Comparison of ENCODE assay signal across 9 mouse cellular contexts in genomic region chr4:114913594-114913962, GRCm38 (mm10). TPM values are rescaled to one million over a fixed set of nuclear protein-coding genes. Genes with fewer than 3 reads are reported as not detected.
DNase-seq lines count a peak whose midpoint lies in the region; ATAC-seq lines count a peak whose summit lies in the region.
"Had no signal": no experiment of that assay in that cellular context is flagged by ENCODE, and none has a peak within 500 bp of the region (broad histone marks: within the 10 kb centered on the region; RNA-seq: fewer than 3 reads in every experiment).

No protein-coding gene starts in this region.

- peak; percentile 82 for DNase-seq in intestine, embryonic 14.5 days (ENCODE audit: low spot score)
- peak; percentile 50 for DNase-seq in NIH3T3 (ENCODE audit: low read depth)
- DNase-seq in embryo, embryonic 10.5 days (ENCODE audit: low spot score), result peak; percentile 92
- peak; percentile 32 to 50 for DNase-seq in heart, postnatal 36 days
- peak; percentile 75 for DNase-seq in left cerebral cortex, postnatal 4 days
- peak; percentile 84 for DNase-seq in neural tube, embryonic 10.5 days (ENCODE audit: extremely low spot score, low spot score)
- DNase-seq in Muller cell, postnatal 12 days (ENCODE audit: inconsistent ontology term), result no peak

- H3K27ac ChIP-seq in intestine, embryonic 14.5 days (ENCODE audit: low read depth), result no peak overlapping the region
- no peak overlapping the region for H3K27ac ChIP-seq in intestine, embryonic 16.5 days (ENCODE audit: low read length)

- no peak overlapping the region for H3K4me3 ChIP-seq in intestine, embryonic 14.5 days (ENCODE audit: low read depth, low read length)
- H3K4me3 ChIP-seq in intestine, embryonic 16.5 days (ENCODE audit: low read length), result no peak overlapping the region

- no peaks in the 10 kb centered on the region for H3K9me3 ChIP-seq in intestine, embryonic 14.5 days (ENCODE audit: control insufficient read depth, low read length)
- H3K9me3 ChIP-seq in intestine, embryonic 16.5 days (ENCODE audit: control insufficient read depth, low read length), result no peaks in the 10 kb centered on the region

- intact Hi-C loops in heart, postnatal 36 days (cut with DNase I), result loop anchor here (5.0 kb wide), 1 partner anchor 74 kb away; the partner anchor contains the start of gene Cmpk1
- intact Hi-C loops in left cerebral cortex, postnatal 4 days (cut with DNase I), result loop anchor here (5.0 kb wide), 1 partner anchor 266 kb away; no protein-coding TSS in a partner anchor

- peaks cover 94% of the 10 kb centered on the region for H3K27me3 ChIP-seq in intestine, embryonic 14.5 days (replicated peaks; ENCODE audit: control insufficient read depth, insufficient read depth, low read length)
- peaks cover 69% of the 10 kb centered on the region for H3K27me3 ChIP-seq in intestine, embryonic 16.5 days (replicated peaks; ENCODE audit: control insufficient read depth, insufficient read depth, low read length)

- no peak overlapping the region for H3K4me2 ChIP-seq in intestine, embryonic 14.5 days (ENCODE audit: low read length)
- no peak overlapping the region for H3K4me2 ChIP-seq in intestine, embryonic 16.5 days (ENCODE audit: low read depth, low read length)

- 1% methylated on average over 13 of the region's 13 CpGs for whole genome bisulfite sequencing in intestine, embryonic 14.5 days
- 1% methylated on average over 13 of the region's 13 CpGs for WGBS in intestine, embryonic 16.5 days

- ATAC-seq in intestine, embryonic 14.5 days (replicated peaks; ENCODE audit: low FRiP score, low TSS enrichment, low read depth), result no peak
- no peak for ATAC-seq in intestine, embryonic 16.5 days

- H3K4me1 ChIP-seq in intestine, embryonic 14.5 days (replicated peaks; ENCODE audit: control insufficient read depth, insufficient read depth, low read length), result 0 out of 2 replicates have a peak, but pooled peaks cover 4% of the 10 kb centered on the region
- H3K4me1 ChIP-seq in intestine, embryonic 16.5 days (ENCODE audit: control insufficient read depth, insufficient read depth, low read length), result peaks cover 7% of the 10 kb centered on the region; the same call in 1 of the 2 replicates

- no peaks in the 10 kb centered on the region for H3K36me3 ChIP-seq in intestine, embryonic 14.5 days (ENCODE audit: control insufficient read depth, insufficient read depth, low read length)
- no peaks in the 10 kb centered on the region for H3K36me3 ChIP-seq in intestine, embryonic 16.5 days (ENCODE audit: control insufficient read depth, insufficient read depth, low read length)

- no peak overlapping the region for H3K9ac ChIP-seq in intestine, embryonic 14.5 days (ENCODE audit: low read length)
- H3K9ac ChIP-seq in intestine, embryonic 16.5 days (ENCODE audit: low read depth, low read length), result no peak overlapping the region

RNA-seq across cellular contexts. Expression of gene Foxd2, which starts 4.9 kb away (rescaled TPM):
- polyA plus RNA-seq in intestine, embryonic 14.5 days (2014; fragmentation: Nextera tagmentation; extraction: Ambion mirVana), result 0.14 and 0.28 TPM in 2 replicates
- 0.11 and 0.21 TPM in 2 replicates for polyA plus RNA-seq in intestine, embryonic 16.5 days (2015; fragmentation: Nextera tagmentation; extraction: Ambion mirVana)
- total RNA-seq in heart, postnatal 36 days (2021), result under 1 TPM; 0.24 to 0.39 TPM
- 1 to 10 TPM in 1 of 2 experiments, under 1 TPM in 1; 0.76 to 1.2 TPM for total RNA-seq in left cerebral cortex, postnatal 4 days (2021)

RNA-seq across cellular contexts. Expression of gene Foxe3, which starts 12.2 kb away (rescaled TPM):
- polyA plus RNA-seq in intestine, embryonic 14.5 days (2014; fragmentation: Nextera tagmentation; extraction: Ambion mirVana), result not detected in 2 replicates
- not detected in 2 replicates for polyA plus RNA-seq in intestine, embryonic 16.5 days (2015; fragmentation: Nextera tagmentation; extraction: Ambion mirVana)
- total RNA-seq in heart, postnatal 36 days (2021), result not detected
- not detected for total RNA-seq in left cerebral cortex, postnatal 4 days (2021)
- polyA plus RNA-seq: large intestine, adult 2 months had no signal
